Mouse (Mus musculus) megakaryocyte, adult 5-6 weeks (primary cell): ENCODE data around the gene Frs3. TPM values are rescaled to one million over a fixed set of nuclear protein-coding genes. Genes with fewer than 3 reads are reported as not detected.
"Not testable (repeated sequence)": the region's sequence is repeated elsewhere in the genome, so short reads cannot be mapped to it uniquely, and the experiment has no call there.

Source experiments
- ATAC-seq: 2 replicates; pipeline ENCODE4 v1.8.0; 2016; ENCODE audit warnings: mild to moderate bottlenecking, inconsistent platforms; ENCODE audit not compliant: poor library complexity, severe bottlenecking
- total RNA-seq, 2 experiments: library from RNA; stranded (forward) in 1 of 2; stranded (reverse) in 1 of 2; fragments of 153-499, 151-499 nt in 1 of 2; fragments of 221-1000, 200-1000 nt in 1 of 2; gene quantifications; 2 replicates each; pipeline versions ENCODE4 v1.2.3 to v1.2.4; 2015 to 2017

The Frs3 gene
- total RNA-seq (2015) (0.71 TPM in 1 of 2 replicates, not detected in the other), total RNA-seq (2017) (0.12 and 0.15 TPM in 2 replicates)

DNA sequence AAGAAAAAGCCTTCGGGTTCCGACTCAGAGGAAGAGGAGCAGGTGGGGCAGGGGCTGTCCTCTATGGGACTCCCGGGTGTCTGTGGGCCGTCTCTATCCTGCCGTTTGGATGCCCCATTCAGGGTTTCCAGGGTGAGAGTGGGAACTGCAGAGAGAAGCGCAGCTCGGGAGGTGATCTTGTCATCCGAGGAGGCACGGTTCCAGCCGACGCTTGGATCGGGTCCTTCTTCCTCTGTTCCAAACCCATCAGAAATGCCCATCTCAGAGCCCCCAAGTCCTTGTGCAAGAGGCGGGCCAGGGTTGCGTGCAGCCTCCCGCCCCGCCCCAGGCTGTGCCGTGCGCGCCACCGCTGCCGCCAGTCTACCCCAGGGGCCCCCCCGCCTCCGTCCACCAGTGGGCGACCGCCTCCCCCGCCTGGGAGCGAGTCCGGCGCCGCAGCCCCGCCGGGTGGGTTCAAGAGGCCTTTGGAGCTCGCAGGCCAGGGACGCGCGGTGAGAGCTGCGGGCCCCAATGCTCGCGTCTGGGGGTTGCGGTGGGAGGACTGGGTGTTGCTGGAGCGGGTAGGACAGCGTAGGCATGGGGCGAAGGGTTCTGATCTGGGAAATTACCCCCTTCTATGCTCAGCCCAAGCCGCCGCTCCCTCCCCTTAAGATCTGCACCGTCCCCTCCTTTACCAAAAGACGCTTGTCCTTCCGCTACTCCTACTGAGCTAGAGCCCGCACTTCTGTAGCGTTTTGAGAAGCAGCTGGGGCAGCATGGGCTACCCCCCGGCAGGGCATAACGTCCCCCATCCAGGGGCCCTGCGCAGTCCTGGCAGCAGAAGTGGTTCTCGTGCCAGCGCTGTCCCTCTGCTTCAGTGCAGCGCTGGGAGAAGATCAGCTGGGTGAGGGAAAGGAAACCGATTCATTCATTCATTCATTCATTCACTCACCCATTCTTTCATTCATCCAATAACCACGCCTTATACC is at the start of gene Frs3:
Frs3 (plus strand) TSS at position 423 of the 968 bp plus-strand sequence.
- peak; percentile 34 for ATAC-seq

DNA sequence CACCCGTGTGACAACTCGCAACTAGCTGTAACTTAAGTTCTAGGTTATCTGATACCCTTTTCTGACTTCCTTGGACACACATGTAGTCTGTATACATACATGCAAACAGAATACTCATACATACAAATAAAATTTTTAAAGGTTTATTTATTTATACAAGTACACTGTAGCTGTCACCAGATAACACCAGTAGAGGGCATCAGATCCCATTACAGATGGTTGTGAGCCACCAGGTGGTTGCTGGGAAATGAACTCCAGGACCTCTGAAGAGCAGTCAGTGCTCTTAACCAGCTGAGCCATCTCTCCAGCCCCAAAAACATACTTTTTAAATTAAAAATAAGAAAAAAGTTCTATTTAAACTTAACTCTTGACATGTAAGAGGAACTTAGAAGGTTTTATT is 45.8 kb upstream of the Frs3 start:
- no peak for ATAC-seq

DNA sequence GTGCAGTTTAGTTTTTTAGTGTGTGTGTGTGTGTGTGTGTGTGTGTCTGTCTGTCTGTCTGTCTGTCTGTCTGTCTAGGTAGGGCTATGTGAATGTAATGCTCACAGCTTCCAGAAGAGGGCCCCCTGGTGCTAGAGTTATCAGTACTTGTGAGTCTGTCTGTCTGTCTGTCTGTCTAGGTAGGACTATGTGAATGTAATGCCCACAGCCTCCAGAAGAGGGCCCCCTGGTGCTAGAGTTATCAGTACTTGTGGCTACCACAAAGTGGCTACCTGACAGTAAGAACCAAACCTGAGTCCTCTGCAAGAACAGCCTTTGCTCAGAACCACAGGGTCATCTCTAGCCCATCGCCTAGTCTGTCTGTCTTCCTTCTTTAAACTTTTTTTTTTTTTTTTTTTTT is 42.1 kb upstream of the Frs3 start:
- ATAC-seq = peak; percentile 89

DNA sequence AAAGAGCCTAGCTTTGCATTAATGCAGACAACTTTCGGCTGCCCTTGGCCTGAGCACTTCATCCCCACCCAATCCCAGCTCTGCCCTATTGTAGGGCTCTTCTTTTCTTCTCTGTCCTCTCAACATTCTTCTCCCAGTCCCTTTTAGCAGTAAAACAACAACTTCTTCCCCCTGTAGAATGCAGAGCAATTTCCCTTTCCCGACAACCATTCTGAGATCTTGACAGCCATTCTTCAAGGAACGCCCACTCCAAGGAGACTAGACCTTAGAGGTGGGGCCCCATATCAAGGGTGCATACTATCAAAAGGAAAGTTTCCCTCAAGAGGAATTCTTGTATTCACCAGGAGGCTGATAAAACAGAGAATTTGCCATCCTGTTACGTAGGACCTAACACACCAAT is 39.9 kb upstream of the Frs3 start:
- no peak for ATAC-seq

DNA sequence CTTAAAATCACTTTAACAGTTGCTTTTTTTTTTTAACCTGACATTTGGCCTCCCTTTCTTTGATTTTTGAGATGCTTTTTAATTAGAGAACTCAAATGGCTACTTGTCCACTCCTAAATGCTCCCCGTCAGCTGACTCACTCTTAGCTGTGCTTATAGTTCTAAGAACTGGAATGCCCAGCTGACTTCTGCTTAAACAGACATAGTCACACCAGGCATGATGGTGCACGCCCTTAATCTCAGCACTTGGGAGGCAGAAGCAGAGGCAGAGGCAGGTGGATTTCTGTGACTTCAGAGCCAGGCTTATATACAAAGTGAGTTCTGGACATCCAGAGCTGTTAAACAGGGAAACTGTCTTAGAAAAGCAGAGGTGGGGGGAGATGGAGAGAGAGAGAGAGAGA is 36.9 kb upstream of the Frs3 start:
- ATAC-seq = no peak

DNA sequence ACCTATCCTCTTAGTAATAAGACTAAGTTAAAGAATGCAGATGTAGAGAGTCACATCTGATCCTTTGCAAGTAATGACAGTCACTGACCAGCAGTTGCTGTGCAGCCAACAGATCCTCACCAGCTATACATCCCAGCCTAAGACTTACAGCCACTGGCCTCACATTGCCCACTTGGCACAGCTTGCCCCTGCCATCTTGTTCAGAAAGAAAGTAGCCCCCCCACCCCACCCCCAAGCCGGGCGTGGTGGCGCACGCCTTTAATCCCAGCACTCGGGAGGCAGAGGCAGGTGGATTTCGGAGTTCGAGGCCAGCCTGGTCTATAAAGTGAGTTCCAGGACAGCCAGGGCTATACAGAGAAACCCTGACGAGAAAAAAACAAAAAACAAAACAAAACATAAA is 34.5 kb upstream of the Frs3 start:
- not testable (repeated sequence) for ATAC-seq

DNA sequence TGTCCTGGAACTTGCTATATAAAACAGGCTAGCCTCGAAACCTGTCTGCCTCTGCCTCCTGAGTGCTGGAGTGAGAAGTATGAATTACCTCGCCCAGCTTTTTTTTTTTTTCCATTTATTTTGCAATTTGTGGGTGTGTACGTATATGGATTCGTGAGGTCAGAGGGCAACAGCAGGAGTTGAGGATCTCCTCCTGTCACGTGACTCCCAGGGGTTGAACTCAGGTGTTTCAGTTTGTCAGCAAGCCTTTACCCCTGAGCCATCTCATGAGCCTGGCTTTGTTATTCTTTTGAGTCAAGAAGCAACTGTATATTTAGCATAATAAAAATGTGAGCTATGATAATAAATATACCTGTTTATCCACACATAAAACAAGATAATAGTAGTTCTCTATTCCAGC is 33.1 kb upstream of the Frs3 start:
- ATAC-seq = no peak

DNA sequence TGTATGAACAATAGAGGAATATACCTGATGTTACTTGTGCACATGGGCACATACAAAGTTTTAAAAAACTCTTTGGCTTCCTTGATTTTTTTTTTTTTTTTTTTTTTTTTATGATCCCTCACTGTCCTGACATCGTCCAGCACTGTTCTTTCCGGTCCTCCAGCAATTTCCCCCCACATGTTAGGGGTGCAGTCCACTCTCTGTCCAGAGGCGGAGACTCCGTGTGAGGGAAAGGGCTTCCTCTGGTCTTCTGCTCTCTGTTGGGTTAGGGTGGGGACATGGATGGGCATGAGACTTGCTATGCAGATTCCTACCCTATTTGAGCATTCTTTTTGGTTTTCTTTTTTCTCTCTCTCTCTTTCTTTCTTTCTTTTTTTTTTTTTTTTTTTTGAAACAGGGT is 30.9 kb upstream of the Frs3 start:
- no peak for ATAC-seq

DNA sequence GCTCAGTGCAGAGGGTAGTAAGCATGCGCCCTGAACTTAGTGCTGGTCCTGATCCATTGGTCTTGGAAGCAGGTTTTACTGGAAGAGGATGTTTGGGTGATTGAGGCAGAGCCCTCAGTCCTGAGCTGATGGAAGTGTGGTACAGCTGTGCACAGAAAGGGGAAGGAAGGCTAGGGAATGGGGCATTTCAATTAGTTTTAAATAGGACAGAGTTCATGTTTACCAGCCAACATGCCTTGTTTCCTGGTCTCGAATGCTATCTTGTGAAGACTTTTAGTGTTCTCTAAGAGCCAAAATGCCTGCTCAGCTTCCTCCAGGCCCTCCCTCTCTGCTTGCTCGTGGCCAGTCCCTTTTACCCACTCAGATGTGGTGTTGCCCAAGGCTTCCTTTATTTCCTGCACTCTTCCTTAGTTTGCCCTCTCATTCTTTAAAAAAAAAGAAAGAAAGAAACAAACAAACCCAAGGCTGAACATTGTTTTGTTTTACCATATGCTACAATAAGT is 30.0 kb upstream of the Frs3 start:
- ATAC-seq = no peak

DNA sequence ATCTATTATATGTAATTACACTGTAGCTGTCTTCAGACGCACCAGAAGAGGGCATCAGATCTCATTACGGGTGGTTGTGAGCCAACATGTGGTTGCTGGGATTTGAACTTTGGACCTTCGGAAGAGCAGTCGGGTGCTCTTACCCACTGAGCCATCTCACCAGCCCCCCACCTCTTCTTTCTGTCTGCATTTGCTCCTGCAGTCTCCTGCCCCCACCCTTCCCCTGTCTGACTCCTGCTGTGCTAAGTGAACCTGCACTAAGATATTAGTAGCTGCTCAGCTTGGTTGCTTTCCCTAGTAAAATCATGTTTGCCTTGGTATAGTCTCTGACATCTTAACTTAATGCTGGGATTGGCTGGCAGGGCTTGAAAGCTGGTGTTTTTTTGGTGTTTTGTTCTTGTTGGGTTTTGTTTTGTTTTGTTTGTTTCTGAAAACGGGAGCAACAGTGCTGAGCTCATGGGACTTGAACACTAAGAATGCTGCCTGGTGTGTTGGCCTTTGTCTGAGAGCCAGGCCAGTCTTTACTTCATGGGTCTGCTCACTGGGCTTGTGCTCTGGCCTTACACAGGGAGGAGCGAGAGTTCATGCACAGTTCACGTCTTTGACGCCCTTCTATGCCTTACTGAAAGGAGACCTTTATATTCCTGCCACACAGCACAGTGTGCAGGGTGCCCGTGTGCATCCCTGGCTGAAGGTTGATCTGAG is 25.7 kb upstream of the Frs3 start:
- no peak for ATAC-seq

DNA sequence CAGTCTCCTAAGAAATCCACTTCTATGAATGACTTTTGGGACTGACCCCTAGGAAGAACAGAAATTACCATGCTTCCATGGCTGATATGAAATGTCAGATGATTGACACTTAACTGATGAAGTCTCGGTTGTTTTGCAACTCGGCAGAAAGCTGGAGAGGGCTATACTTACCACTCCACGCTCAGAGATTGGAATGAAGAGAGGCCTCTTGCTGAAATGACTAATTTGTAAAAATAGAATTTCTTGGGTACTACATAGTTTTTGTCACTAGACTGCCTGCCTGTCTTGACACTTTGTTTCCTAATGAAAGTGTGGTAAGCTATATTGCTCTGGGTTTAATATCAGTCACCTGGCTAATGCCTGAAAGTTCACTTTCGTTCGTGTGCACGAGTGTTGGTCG is 24.4 kb upstream of the Frs3 start:
- ATAC-seq = no peak

DNA sequence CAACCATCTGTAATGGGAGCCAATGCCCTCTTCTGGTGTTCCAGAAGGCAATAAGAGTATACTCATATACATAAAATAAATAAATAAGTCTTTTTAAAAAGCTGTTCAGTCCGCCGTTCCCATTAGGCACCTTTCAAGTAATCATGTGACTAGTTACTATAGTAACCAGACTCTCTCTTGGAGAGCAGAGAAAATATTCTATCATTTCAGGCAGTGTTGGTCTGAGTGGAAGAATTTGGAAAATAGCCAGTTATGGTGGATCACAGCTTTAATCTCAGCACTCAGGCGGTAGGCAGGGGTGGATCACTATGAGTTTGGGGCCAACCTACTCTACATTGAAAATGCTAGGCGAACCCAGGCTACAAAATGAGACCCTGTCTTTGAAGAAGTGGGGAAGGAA is 19.7 kb upstream of the Frs3 start:
- ATAC-seq = no peak

DNA sequence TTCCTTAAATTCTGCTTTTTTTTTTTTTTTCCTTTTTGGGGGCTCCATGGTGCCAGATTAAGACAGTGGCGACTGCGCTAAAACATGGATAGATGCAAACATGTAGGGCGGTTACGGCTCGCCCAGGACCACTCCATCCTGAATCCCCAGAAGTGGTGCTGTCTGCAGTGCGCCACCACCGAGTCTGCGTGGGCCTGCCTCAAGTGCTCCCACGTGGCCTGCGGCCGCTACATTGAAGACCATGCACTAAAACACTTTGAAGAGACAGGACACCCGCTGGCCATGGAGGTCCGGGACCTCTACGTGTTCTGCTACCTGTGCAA is 16.9 kb upstream of the Frs3 start:
- ATAC-seq = no peak

DNA sequence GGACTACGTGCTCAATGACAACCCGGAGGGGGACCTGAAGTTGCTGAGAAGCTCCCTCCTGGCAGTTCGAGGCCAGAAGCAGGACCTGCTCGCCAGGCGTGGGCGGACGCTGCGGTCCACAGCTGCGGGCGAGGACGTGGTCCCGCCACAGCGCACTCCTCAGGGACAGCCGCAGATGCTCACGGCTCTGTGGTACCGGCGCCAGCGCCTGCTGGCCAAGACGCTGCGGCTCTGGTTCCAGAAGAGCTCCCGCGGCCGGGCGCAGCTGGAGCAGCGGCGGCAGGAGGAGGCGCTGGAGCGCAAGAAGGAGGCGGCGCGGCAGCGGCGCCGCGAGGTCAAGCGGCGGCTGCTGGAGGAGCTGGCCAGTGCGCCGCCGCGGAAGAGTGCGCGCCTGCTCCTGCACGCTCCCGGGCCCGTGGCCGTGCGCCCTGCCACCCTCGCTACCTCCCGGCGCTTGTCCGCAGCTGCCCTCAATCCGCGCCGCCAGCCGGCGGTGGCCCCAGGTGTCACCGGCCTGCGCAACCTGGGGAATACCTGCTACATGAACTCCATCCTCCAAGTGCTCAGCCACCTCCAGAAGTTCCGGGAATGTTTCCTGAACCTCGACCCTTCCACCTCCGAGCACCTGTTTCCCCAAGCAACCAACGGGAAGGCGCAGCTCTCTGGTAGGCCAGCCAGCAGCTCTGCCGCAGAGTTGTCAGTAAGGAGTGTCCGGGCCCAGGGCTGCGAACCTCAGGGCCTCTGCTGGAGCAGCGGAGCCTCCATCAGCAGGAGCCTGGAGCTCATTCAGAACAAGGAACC is 16.3 kb upstream of the Frs3 start:
- no peak for ATAC-seq

DNA sequence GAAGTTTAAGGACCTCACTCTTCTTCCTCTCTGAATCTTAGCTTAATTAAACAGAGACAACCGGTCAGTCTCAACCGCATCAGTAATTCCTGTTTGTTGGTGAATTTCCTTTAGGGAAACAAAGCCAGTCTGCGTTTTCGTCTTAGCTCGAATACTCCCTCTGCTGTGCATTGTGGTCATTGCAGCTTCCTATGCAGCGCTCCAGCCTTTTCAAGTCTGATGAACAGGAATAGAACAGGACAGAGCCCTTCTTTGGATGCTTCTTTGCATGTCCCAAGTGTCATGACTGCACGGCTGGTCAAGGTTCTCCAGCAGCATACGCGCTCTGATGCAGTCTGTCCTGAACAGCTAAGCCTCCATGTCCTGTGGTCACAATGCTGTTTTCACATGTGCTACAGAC is 12.2 kb upstream of the Frs3 start:
- ATAC-seq = peak; percentile 56

DNA sequence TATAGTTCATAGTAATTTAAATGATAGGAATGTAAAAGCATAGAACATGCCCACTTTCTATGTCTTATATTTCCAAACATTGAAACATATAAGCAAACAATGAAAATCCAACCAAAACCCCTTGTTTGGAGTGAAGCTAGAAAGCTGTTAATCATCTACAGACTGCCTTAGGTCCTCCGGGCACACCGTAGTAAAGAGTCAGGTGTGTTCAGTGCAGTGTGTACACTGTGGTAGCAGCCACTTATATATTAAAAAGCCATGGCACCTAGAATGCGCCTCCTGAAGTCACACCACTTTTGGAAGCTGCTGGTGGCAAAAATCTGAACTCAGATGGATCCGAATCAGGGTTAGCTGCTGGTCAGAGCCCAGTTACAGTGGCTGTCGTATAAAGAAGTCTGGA is 10.6 kb upstream of the Frs3 start:
- no peak for ATAC-seq

DNA sequence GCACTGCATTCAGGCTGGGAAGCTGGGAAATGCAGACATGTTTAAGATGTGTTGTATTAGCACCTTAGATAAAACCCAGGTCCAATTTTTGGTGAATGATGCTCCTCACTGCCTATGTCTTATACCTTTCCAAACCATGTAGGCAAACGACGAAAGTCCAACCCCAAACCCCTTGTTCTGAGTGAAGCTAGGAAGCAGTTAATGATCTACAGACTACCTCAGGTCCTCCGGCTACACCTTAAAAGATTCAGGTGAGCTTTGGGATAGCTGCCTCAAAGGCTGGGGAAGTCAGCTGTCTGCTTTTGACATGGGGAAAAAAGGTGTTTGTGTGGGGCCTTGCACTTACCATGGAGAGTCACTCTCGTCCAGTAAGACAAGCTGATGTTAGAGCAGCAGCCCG is 10.1 kb upstream of the Frs3 start:
- no peak for ATAC-seq

DNA sequence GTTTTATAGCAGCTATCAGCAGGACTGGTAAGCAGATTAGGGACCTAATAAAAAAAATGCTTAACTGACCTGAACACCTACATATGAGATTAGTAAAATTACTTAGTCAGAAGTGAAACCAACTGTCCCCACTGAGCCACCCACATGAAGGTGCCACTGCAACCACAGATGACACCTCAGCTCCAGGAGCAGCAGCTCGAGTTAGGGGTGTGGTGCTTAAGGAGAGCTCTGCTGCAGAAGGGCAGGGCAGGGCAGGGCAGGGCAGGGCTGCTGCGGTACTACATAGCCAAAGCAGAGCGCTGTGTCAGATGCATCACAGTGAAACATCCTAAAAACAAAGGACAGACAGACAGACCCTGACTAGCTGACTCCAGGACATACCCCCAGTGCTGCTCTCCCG is 6.0 kb upstream of the Frs3 start:
- no peak for ATAC-seq

DNA sequence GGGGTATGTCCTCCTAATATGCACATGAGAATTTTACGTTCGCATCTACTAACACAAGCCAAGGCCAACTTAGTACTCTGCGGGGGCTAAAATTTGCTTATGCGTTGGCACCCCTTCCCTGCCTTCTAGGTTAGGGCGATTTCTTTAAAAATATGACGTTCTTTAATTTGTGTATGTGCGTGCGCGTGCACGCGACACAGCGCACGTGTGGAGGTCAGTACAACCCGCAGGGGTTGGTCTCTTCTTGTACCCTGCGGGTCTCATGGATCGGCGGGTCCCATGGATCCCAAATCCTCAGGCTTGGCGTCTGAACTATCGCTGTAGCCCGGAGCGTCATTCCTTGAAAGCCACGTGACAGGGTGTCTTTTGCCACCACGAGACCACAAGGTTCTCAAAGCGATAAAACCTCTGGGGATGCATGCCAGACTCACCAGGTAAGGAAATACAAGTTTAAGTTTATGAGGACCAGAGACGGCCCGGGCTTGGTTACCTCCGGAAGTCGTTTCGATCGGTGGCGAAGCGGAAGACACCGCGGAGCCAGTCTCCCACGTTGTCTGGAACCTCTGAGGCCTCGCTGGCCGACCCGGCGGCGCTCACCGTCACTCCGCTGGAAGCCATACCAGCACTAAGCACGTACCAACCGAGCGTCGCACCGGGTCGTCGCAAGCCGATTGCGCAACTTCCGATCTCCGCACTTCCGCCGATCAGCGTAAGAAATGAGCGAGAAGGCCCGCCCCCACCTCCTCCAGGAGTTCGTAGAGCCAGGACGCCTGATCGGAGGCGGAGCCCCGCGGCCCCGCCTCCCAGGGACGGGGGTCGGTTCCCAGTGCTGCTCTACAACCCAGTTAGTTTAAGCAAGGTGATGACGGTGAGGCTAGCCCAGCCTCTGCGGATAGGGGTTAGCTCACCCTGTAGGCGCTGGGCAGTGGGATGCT is 1.2 kb upstream of the Frs3 start:
- ATAC-seq = peak; percentile 93

DNA sequence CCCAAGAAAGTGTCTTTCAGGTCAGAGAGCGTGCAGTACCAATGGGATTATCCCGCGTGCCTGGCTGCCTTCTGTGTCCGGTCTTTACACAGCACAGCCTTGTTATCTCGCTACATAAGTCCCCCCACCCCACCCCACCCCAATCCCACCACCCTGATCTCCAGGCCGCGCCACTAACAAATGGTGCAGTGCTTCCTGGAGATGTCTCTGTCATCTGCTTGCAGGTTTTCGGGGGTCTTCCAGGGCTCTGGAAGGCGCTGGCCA is 554 bp upstream of the Frs3 start, which contains the start of gene Tomm6:
Tomm6 (minus strand) TSS at position 43 of the 264 bp plus-strand sequence.
- ATAC-seq = no peak
